ENCODE assay signal across 18 mouse cellular contexts in genomic region chr17:64836892-64837291, GRCm38 (mm10). TPM values are rescaled to one million over a fixed set of nuclear protein-coding genes. Genes with fewer than 3 reads are reported as not detected.
DNase-seq lines count a peak whose midpoint lies in the region; ATAC-seq and TF ChIP-seq lines count a peak whose summit lies in the region.
"Had no signal": no experiment of that assay in that cellular context is flagged by ENCODE, and none has a peak within 500 bp of the region (broad histone marks: within the 10 kb centered on the region; RNA-seq: fewer than 3 reads in every experiment).

No protein-coding gene starts in this region.

- H3K79me2 ChIP-seq in C2C12 (ENCODE audit: control insufficient read depth, insufficient read depth), result no peaks in the 10 kb centered on the region

- no peaks in the 10 kb centered on the region for H3K79me3 ChIP-seq in C2C12 (ENCODE audit: low read depth)

- no peak for TF ChIP-seq CTCF in C2C12 (IDR thresholded peaks at IDR 0.05; ENCODE audit: control insufficient read depth, insufficient read depth, insufficient read length)
- TF ChIP-seq CTCF in kidney, adult 2 months (conservative IDR thresholded peaks at IDR 0.05; ENCODE audit: insufficient read depth, insufficient read length, low read depth, low read length), result no peak

- no peak overlapping the region for H3K9ac ChIP-seq in hindbrain, embryonic 13.5 days
- H3K9ac ChIP-seq in hindbrain, embryonic 12.5 days, result no peak overlapping the region
- H3K9ac ChIP-seq in embryonic facial prominence, embryonic 13.5 days, result no peak overlapping the region
- H3K9ac ChIP-seq in limb, embryonic 14.5 days (ENCODE audit: low read depth, low read length, severe bottlenecking), result no peak overlapping the region
- H3K9ac ChIP-seq: limb, embryonic 12.5 days had no signal

- no peaks in the 10 kb centered on the region for H3K9me3 ChIP-seq in hindbrain, embryonic 13.5 days
- no peaks in the 10 kb centered on the region for H3K9me3 ChIP-seq in hindbrain, embryonic 12.5 days (replicated peaks)
- no peaks in the 10 kb centered on the region for H3K9me3 ChIP-seq in embryonic facial prominence, embryonic 13.5 days
- no peaks in the 10 kb centered on the region for H3K9me3 ChIP-seq in limb, embryonic 14.5 days (ENCODE audit: control insufficient read depth, low read length)
- H3K9me3 ChIP-seq: limb, embryonic 12.5 days had no signal

- peak overlapping the region; percentile 10; the same call in 1 of the 2 replicates for H3K4me2 ChIP-seq in hindbrain, embryonic 13.5 days
- H3K4me2 ChIP-seq in hindbrain, embryonic 12.5 days (replicated peaks), result no peak overlapping the region; the same call in 1 of the 2 replicates
- peak overlapping the region; percentile 32 for H3K4me2 ChIP-seq in embryonic facial prominence, embryonic 13.5 days
- H3K4me2 ChIP-seq in limb, embryonic 14.5 days (replicated peaks; ENCODE audit: low read depth, low read length, severe bottlenecking), result no peak overlapping the region
- H3K4me2 ChIP-seq: limb, embryonic 12.5 days had no signal

- H3ac ChIP-seq in C2C12 (ENCODE audit: control insufficient read depth, insufficient read length, low read depth), result peak overlapping the region; percentile 24

- H3K36me3 ChIP-seq in hindbrain, embryonic 13.5 days, result no peaks in the 10 kb centered on the region
- no peaks in the 10 kb centered on the region for H3K36me3 ChIP-seq in hindbrain, embryonic 12.5 days
- no peaks in the 10 kb centered on the region for H3K36me3 ChIP-seq in C2C12 (ENCODE audit: control insufficient read depth, insufficient read depth)
- no peaks in the 10 kb centered on the region for H3K36me3 ChIP-seq in embryonic facial prominence, embryonic 13.5 days
- no peaks in the 10 kb centered on the region for H3K36me3 ChIP-seq in limb, embryonic 14.5 days (ENCODE audit: control insufficient read depth, insufficient read depth, low read length)
- H3K36me3 ChIP-seq in kidney, adult 2 months (ENCODE audit: control insufficient read depth, insufficient read depth, low read length), result no peaks in the 10 kb centered on the region
- H3K36me3 ChIP-seq: limb, embryonic 12.5 days had no signal

- peaks cover 8% of the 10 kb centered on the region for H3K4me1 ChIP-seq in hindbrain, embryonic 13.5 days (replicated peaks)
- H3K4me1 ChIP-seq in hindbrain, embryonic 12.5 days, result 0 out of 2 replicates have a peak, but pooled peaks cover 3% of the 10 kb centered on the region
- H3K4me1 ChIP-seq in embryonic facial prominence, embryonic 13.5 days, result peaks cover 5% of the 10 kb centered on the region
- H3K4me1 ChIP-seq in limb, embryonic 14.5 days (ENCODE audit: control insufficient read depth, insufficient read depth, low read length), result no peaks in the 10 kb centered on the region
- no peaks in the 10 kb centered on the region for H3K4me1 ChIP-seq in kidney, adult 2 months (ENCODE audit: control insufficient read depth, insufficient read depth, low read length)

- 19% methylated on average over 7 of the region's 7 CpGs for whole genome bisulfite sequencing in hindbrain, embryonic 13.5 days
- 28% methylated on average over 7 of the region's 7 CpGs for WGBS in hindbrain, embryonic 12.5 days
- WGBS in embryonic facial prominence, embryonic 13.5 days, result 8% methylated on average over 7 of the region's 7 CpGs
- WGBS in limb, embryonic 14.5 days, result 11% methylated on average over 7 of the region's 7 CpGs
- WGBS in kidney, adult 2 months, result 27% methylated on average over 7 of the region's 7 CpGs

- peak; percentile 63 for DNase-seq in limb, embryonic 14.5 days (ENCODE audit: low spot score)
- no peak for DNase-seq in thymus, postnatal 10 days (ENCODE audit: low spot score in 2 of 2)
- no peak for DNase-seq in kidney, postnatal 14 days
- no peak for DNase-seq in kidney, adult 2 months
- DNase-seq: adrenal gland, postnatal 14 days; cerebellum, adult 8-10 months; heart, adult 18-20 months; heart, postnatal 36 days; kidney, postnatal 36 days; thymus, adult 2 months had no signal

- TF ChIP-seq POLR2A in limb, embryonic 14.5 days (IDR thresholded peaks at IDR 0.05; ENCODE audit: borderline replicate concordance, extremely low read depth, insufficient read depth, insufficient read length), result no peak
- no peak for TF ChIP-seq POLR2A in kidney, adult 2 months (IDR thresholded peaks at IDR 0.05; ENCODE audit: low read depth, low read length)

- no peak overlapping the region for H3K4me3 ChIP-seq in hindbrain, embryonic 13.5 days
- H3K4me3 ChIP-seq in hindbrain, embryonic 12.5 days, result no peak overlapping the region
- H3K4me3 ChIP-seq in C2C12 (ENCODE audit: insufficient read depth, poor library complexity, severe bottlenecking), result peak overlapping the region; percentile 0
- H3K4me3 ChIP-seq in embryonic facial prominence, embryonic 13.5 days, result no peak overlapping the region
- H3K4me3 ChIP-seq in limb, embryonic 14.5 days (replicated peaks; ENCODE audit: low read length), result no peak overlapping the region
- H3K4me3 ChIP-seq in kidney, adult 2 months (ENCODE audit: insufficient read depth, low read depth, low read length), result no peak overlapping the region
- H3K4me3 ChIP-seq: limb, embryonic 12.5 days had no signal

- H3K27ac ChIP-seq in hindbrain, embryonic 13.5 days, result no peak overlapping the region
- H3K27ac ChIP-seq in hindbrain, embryonic 12.5 days, result no peak overlapping the region
- H3K27ac ChIP-seq in embryonic facial prominence, embryonic 13.5 days, result no peak overlapping the region
- no peak overlapping the region for H3K27ac ChIP-seq in limb, embryonic 14.5 days (replicated peaks; ENCODE audit: low read depth, low read length)
- H3K27ac ChIP-seq in kidney, adult 2 months (ENCODE audit: insufficient read depth, low read depth, low read length), result no peak overlapping the region
- H3K27ac ChIP-seq: limb, embryonic 12.5 days had no signal

- ATAC-seq in hindbrain, embryonic 13.5 days (ENCODE audit: low FRiP score), result no peak
- no peak for ATAC-seq in hindbrain, embryonic 12.5 days (ENCODE audit: low FRiP score)
- no peak for ATAC-seq in embryonic facial prominence, embryonic 13.5 days (ENCODE audit: insufficient number of reproducible peaks, insufficient read depth, low FRiP score, low TSS enrichment, low read depth)
- no peak for ATAC-seq in limb, embryonic 14.5 days (ENCODE audit: low FRiP score, low read depth)

- no peaks in the 10 kb centered on the region for H3K27me3 ChIP-seq in hindbrain, embryonic 13.5 days
- no peaks in the 10 kb centered on the region for H3K27me3 ChIP-seq in hindbrain, embryonic 12.5 days
- no peaks in the 10 kb centered on the region for H3K27me3 ChIP-seq in C2C12 (ENCODE audit: control insufficient read depth, insufficient read depth, insufficient read length)
- no peaks in the 10 kb centered on the region for H3K27me3 ChIP-seq in embryonic facial prominence, embryonic 13.5 days
- no peaks in the 10 kb centered on the region for H3K27me3 ChIP-seq in limb, embryonic 14.5 days (ENCODE audit: control insufficient read depth, insufficient read depth, low read length)
- H3K27me3 ChIP-seq in kidney, adult 2 months (replicated peaks; ENCODE audit: control insufficient read depth, insufficient read depth, low read length), result no peaks in the 10 kb centered on the region
- H3K27me3 ChIP-seq: CH12.LX; limb, embryonic 12.5 days had no signal

TF ChIP-seq in C2C12, 6 proteins besides CTCF, POLR2A, EP300 and RAD21:
- TF ChIP-seq MYOD1 (IDR thresholded peaks at IDR 0.05; ENCODE audit: control insufficient read depth, insufficient read length, low read depth), result peak; percentile 93
- TF ChIP-seq MAX (IDR thresholded peaks at IDR 0.05), result no peak
- TF ChIP-seq FOSL1 (IDR thresholded peaks at IDR 0.05; ENCODE audit: insufficient read depth, low read length, poor library complexity, severe bottlenecking), result no peak
- TF ChIP-seq USF1 (IDR thresholded peaks at IDR 0.05; ENCODE audit: low read depth), result no peak
- no peak for TF ChIP-seq CEBPB (IDR thresholded peaks at IDR 0.05; ENCODE audit: low read depth)

RNA-seq across cellular contexts. Expression of gene 4930583I09Rik, which starts 1.0 kb away (rescaled TPM):
- polyA plus RNA-seq in hindbrain, embryonic 13.5 days (2015; fragmentation: Nextera tagmentation; extraction: Ambion mirVana), result not detected in 2 replicates
- polyA plus RNA-seq in hindbrain, embryonic 12.5 days (2016; fragmentation: Nextera tagmentation; extraction: Ambion mirVana), result not detected in 2 replicates
- not detected for polyA plus RNA-seq in C2C12 (2012; fragmentation: generic; extraction: Trizol)
- not detected in 2 replicates for polyA plus RNA-seq in embryonic facial prominence, embryonic 13.5 days (2015; fragmentation: Nextera tagmentation; extraction: Ambion mirVana)
- not detected in 2 replicates for polyA plus RNA-seq in limb, embryonic 14.5 days (2012; rRNA removed)
- not detected in 2 replicates for polyA plus RNA-seq in limb, embryonic 14.5 days (2014; fragmentation: Nextera tagmentation; extraction: Ambion mirVana)
- polyA plus RNA-seq in kidney, adult 2 months (2012; rRNA removed), result not detected in 2 replicates
- polyA plus RNA-seq: limb, embryonic 12.5 days; lung, embryonic 16.5 days; spleen, adult 2 months; thymus, adult 2 months had no signal

Comparison
In these comparisons a context has a peak if more than half of its experiments do, and no peak if none do; other contexts are left out.
1. H3K4me2 ChIP-seq: peak in hindbrain, embryonic 13.5 days (single experiment) and embryonic facial prominence, embryonic 13.5 days (single experiment); none in hindbrain, embryonic 12.5 days (single experiment) and limb, embryonic 14.5 days (single experiment).